Mouse (Mus musculus) left cerebral cortex, adult 8-10 months (tissue): ENCODE measurements around the gene Kmt5c. TPM values are rescaled to one million over a fixed set of nuclear protein-coding genes. Genes with fewer than 3 reads are reported as not detected.
"Not testable (repeated sequence)": the region's sequence is repeated elsewhere in the genome, so short reads cannot be mapped to it uniquely, and the experiment has no call there.

Experiments
- DNase-seq, 2 experiments: peaks; one replicate each; pipeline ENCODE4 v3.0.0; 2022; ENCODE audit warnings: low spot score in 2 of 2
- total RNA-seq, 4 experiments: library from RNA; stranded (reverse); gene quantifications; 2 replicates each; pipeline ENCODE4 v1.2.4; 2022

Gene Kmt5c
- total RNA-seq, 4 experiments from 2014 or later = 22.0 to 31.3 (median 25.3) TPM

DNA sequence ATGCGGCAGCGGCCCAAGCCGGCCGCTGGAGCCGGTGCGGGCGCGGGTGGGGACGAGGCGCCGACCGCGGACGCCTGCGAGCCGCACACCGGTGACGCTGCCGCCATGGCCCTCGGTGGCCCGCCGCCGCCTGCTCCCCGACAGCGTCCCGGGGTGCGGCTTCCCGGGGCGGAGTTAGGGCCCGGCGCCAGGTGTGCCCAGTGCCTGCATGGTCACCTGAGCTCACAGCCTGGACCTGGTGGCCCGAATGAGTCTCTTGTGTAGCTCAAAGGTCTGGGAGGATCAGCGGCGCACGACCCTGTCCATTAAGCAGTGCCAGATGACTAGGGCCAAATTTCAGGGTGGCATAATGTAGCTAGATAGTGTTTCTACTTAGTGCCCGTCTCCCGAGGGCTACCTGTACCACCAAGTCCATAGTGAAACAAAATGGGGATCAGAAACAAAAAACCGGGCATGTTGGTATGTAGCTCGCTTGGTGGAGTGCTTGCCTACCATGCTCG is 49.6 kb downstream of the Kmt5c start, which contains the start of gene Tmem238:
Gene Tmem238, minus strand, starts transcription at position 221 of the 500 bp plus-strand sequence.
- DNase-seq = no peak

DNA sequence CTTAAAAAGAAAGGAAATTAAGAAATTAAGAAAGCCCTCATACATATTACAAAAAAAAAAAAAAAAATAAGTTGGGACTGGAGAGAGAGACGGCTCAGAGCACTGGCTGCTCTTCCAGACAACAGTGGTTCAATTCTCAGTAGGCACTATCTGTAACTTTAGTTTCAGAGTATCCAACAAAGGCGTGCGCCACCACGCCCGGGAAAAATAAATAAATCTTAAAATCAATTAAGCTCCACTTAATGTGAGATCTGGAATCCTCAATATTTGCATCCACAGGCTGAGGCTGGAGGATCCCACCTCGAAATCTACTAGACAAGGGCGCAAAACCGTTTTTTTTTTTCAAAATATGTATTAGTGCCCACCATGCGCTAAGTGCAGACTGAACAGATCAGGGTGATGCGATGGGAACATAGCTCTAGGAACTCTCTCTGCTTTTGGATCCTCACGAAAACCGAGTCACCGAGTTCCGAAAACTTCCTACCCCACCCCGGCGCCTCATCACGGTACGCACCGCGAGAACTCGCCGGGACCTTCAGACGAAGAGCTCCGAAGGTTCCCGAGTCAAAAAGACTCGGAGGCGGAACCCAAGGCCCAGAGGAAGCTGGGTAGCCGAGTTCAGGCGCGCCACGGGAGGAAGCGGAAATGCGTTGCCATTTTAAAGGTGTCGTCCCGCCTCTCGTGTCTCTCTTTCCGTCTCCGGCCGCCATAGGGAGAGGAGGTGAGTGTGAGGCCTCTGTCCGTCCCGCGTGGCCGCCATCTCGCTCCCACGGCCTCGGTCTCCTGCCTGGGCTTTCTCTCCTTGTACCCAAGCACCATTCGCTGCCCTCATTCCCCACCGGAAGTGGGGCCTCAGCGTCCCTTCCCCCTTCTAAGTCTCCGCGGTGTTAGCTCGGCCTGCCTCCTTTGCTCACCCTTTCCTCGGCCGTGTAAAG is 52.6 kb downstream of the Kmt5c start, which contains the start of gene Rpl28:
Gene Rpl28, plus strand, starts transcription at position 597 of the 935 bp plus-strand sequence.
- DNase-seq = peak; percentile 94 to 95

DNA sequence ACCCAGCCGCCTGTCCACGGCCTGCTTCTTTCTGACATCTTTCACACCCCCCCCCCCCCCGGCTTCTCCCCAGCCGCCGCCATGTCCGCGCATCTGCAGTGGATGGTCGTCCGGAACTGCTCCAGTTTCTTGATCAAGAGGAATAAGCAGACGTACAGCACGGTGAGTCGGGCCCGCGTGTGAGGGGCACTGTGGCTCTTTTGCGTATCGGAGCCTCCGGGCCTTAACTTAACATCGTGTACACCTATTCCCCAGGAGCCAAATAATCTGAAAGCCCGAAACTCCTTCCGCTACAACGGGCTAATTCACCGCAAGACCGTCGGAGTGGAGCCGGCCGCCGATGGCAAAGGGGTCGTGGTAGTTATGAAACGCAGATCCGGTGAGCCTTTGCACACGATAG is 53.3 kb downstream of the Kmt5c start:
- DNase-seq = not testable (repeated sequence)

DNA sequence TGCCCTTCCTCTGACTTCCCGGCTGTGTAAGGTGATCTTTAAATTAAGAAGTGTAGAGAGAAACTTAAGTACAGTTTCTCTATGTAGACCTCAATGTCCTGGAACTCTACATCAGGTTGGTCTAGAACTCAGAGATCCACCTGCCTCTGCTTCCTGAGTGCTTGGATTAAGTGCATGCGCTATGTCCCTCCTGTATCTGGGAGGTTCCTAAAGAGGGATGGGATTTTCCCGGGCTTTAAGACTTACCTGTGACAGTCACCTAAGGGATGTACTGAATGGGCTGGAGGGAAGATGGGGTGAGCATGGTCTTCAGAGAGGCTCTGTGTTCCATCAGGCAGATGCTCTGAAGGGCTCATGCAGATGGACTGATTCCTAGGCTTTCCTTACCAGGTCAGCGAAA is 53.8 kb downstream of the Kmt5c start:
- DNase-seq = no peak

DNA sequence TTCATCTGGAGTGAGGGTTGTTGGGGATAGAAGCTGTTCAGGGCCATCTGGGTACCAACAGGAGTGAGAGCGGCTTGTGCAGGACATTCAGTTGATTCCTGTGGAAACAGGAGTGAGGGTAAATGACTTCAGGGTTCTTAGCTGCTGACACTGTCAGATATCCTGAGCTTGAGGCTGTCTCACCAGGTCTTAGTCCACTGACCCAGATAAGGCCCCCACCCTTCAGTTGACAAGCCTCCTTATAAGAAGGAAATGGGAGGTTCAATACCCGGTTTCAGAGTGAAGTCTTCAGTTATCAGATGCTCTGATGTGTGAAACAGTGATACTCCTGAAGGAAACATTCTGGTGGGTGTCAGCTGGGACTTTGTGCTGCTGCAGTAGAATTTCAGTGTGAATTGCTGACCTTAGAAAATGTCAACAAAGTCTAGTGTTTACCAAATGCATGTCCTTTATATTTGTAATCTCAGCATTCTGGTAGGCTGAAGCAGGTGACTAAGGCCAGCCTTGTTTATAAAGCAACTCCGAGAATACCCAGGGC is 54.8 kb downstream of the Kmt5c start:
- no peak for DNase-seq

DNA sequence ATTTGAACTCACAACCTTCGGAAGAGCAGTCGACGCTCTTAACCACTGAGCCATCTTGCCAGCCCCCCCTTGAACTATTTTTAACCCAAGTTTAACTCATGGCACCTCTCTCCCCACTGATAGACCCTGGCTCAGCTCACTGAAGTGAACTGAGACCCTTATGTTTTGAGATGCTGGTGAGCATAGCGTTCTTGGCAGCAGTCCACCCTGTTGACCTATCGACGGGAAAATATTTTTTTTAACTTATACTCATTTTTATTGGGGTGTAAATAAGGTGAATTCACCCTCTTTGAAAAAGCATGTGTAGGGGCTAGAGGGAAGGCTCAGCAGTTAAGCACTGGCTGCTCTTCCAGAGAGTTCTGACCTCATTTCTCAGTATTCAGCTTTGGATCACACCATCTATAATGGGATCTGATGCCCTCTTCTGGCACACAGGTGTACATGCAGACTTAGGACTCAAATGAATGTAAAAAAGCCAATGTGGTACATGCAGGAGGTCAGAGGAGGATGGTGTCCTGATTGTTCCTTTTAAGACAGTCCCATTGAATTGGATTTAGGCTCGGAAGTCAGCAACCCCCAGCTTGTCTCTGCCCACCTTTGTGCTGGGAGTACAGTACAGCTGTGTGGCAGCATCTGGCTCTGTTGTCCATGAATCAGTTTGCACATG is 56.0 kb downstream of the Kmt5c start:
- peak in 1 of 2 experiments; percentile 30 for DNase-seq

Other genes starting within 250 kb of the Kmt5c start
- 100 to 1,000 TPM; 142 to 158 (median 151) TPM for gene Ppp1r12c, start 238.4 kb upstream of the Kmt5c start, total RNA-seq
- 10 to 100 TPM in 1 of 4 experiments, 1 to 10 TPM in 3; 7.5 to 10.9 (median 8.2) TPM for gene Tnnt1, start 223.7 kb upstream of the Kmt5c start, total RNA-seq
- gene Tnni3, start 215.9 kb upstream of the Kmt5c start, total RNA-seq = 1 to 10 TPM; 1.9 to 4.5 (median 4.1) TPM
- under 1 TPM; 0.22 to 0.79 (median 0.30) TPM for gene Dnaaf3, start 207.7 kb upstream of the Kmt5c start, total RNA-seq
- gene Syt5, start 192.6 kb upstream of the Kmt5c start, total RNA-seq = 100 to 1,000 TPM; 251 to 286 (median 266) TPM
- gene Ptprh, start 136.1 kb upstream of the Kmt5c start, total RNA-seq = 1 to 10 TPM in 3 of 4 experiments, under 1 TPM in 1; 0.79 to 1.7 (median 1.3) TPM
- gene Tmem86b, start 108.7 kb upstream of the Kmt5c start, total RNA-seq = 10 to 100 TPM in 3 of 4 experiments, 1 to 10 TPM in 1; 9.1 to 12.5 (median 12.2) TPM
- gene Ppp6r1, start 81.1 kb upstream of the Kmt5c start, total RNA-seq = 100 to 1,000 TPM; 118 to 128 (median 127) TPM
- 10 to 100 TPM; 83.7 to 95.5 (median 89.4) TPM for gene Hspbp1, start 55.0 kb upstream of the Kmt5c start, total RNA-seq
- 100 to 1,000 TPM; 377 to 435 (median 401) TPM for gene Brsk1, start 49.5 kb upstream of the Kmt5c start, total RNA-seq
- gene Tmem150b, start 14.9 kb upstream of the Kmt5c start, total RNA-seq = under 1 TPM in 2 of 4 experiments, not detected in 2; 0.16 to 0.21 TPM
- 1 to 10 TPM; 5.1 to 8.7 (median 6.8) TPM for gene Cox6b2, start 13.0 kb downstream of the Kmt5c start, total RNA-seq
- gene Fam71e2, start 31.2 kb downstream of the Kmt5c start, total RNA-seq = not detected
- under 1 TPM; 0.26 to 0.70 (median 0.39) TPM for gene Il11, start 42.7 kb downstream of the Kmt5c start, total RNA-seq
- gene Tmem190, start 42.8 kb downstream of the Kmt5c start, total RNA-seq = not detected
- 1 to 10 TPM; 3.0 to 4.2 (median 3.1) TPM for gene Tmem238, start 49.5 kb downstream of the Kmt5c start, total RNA-seq
- 100 to 1,000 TPM; 329 to 537 (median 413) TPM for gene Rpl28, start 52.8 kb downstream of the Kmt5c start, total RNA-seq
- gene Ube2s, start 72.5 kb downstream of the Kmt5c start, total RNA-seq = 100 to 1,000 TPM; 103 to 130 (median 112) TPM
- gene Shisa7, start 104.6 kb downstream of the Kmt5c start, total RNA-seq = 100 to 1,000 TPM; 105 to 117 (median 110) TPM
- 1 to 10 TPM; 8.3 to 10.0 (median 9.1) TPM for gene Isoc2b, start 130.1 kb downstream of the Kmt5c start, total RNA-seq
- gene Isoc2a, start 137.0 kb downstream of the Kmt5c start, total RNA-seq = 10 to 100 TPM; 16.1 to 17.7 (median 17.1) TPM
- under 1 TPM in 3 of 4 experiments, not detected in 1; 0.48 to 0.65 (median 0.51) TPM for gene Gm36210, start 166.4 kb downstream of the Kmt5c start, total RNA-seq
- gene Zfp628, start 175.1 kb downstream of the Kmt5c start, total RNA-seq = 10 to 100 TPM; 14.7 to 16.8 (median 15.5) TPM
- gene Nat14, start 181.9 kb downstream of the Kmt5c start, total RNA-seq = 100 to 1,000 TPM in 1 of 4 experiments, 10 to 100 TPM in 3; 94.7 to 100 (median 95.8) TPM
- gene Ssc5d, start 185.7 kb downstream of the Kmt5c start, total RNA-seq = 1 to 10 TPM; 2.1 to 3.5 (median 2.6) TPM
- gene Sbk2, start 224.3 kb downstream of the Kmt5c start, total RNA-seq = under 1 TPM; 0.16 to 0.68 (median 0.26) TPM
- 1 to 10 TPM in 3 of 4 experiments, under 1 TPM in 1; 0.88 to 1.3 (median 1.1) TPM for gene Sbk3, start 231.1 kb downstream of the Kmt5c start, total RNA-seq